Mouse (Mus musculus) myocyte (in vitro differentiated cells): Measurements from ENCODE around the gene Ltn1.

Experiments
- CEBPB ChIP-seq: IDR thresholded peaks from 2 replicates; pipeline ENCODE4 v1.6.1; 2011; ENCODE audit warnings: mild to moderate bottlenecking, moderate library complexity; ENCODE audit not compliant: poor library complexity, insufficient read depth, severe bottlenecking
- E2F4 ChIP-seq: IDR thresholded peaks from one replicate; pipeline ENCODE4 v1.6.1; 2011; ENCODE audit warnings: mild to moderate bottlenecking, control low read depth, moderate library complexity; ENCODE audit not compliant: insufficient read depth
- MYOD1 ChIP-seq, 3 experiments: IDR thresholded peaks; one replicate each; pipeline ENCODE4 v1.6.1; 2011; ENCODE audit warnings: control low read depth in 2 of 3, low read depth in 2 of 3, mild to moderate bottlenecking in 2 of 3, moderate library complexity in 1 of 3; ENCODE audit not compliant: insufficient read length in 2 of 3, control insufficient read depth in 1 of 3
- MYOG ChIP-seq, 3 experiments: IDR thresholded peaks; one replicate each; pipeline ENCODE4 v1.6.1; 2011; ENCODE audit warnings: control low read depth in 2 of 3, low read depth in 2 of 3, mild to moderate bottlenecking in 2 of 3; ENCODE audit not compliant: insufficient read length in 2 of 3, control insufficient read depth in 1 of 3, insufficient read depth in 1 of 3
- POLR2A ChIP-seq: IDR thresholded peaks from one replicate; pipeline ENCODE4 v1.6.1; 2011; ENCODE audit warnings: low read depth, mild to moderate bottlenecking, control low read depth, moderate library complexity; ENCODE audit not compliant: insufficient read length
- POLR2AphosphoS2 ChIP-seq: IDR thresholded peaks from one replicate; pipeline ENCODE4 v1.6.1; 2011; ENCODE audit warnings: low read depth, control low read depth; ENCODE audit not compliant: insufficient read length
- SRF ChIP-seq: IDR thresholded peaks from one replicate; pipeline ENCODE4 v1.6.1; 2011; ENCODE audit warnings: low read depth; ENCODE audit not compliant: control insufficient read depth, insufficient read length
- TCF12 ChIP-seq: IDR thresholded peaks from one replicate; pipeline ENCODE4 v1.6.1; 2011; ENCODE audit warnings: mild to moderate bottlenecking, control low read depth; ENCODE audit not compliant: poor library complexity, insufficient read depth, severe bottlenecking
- USF1 ChIP-seq: IDR thresholded peaks from one replicate; pipeline ENCODE4 v1.6.1; 2011; ENCODE audit warnings: low read depth, mild to moderate bottlenecking, control low read depth, moderate library complexity

GRCm38 (mm10) chr16:87440184-87440686 lies 7.8 kb upstream of the Ltn1 start, which contains the start of gene Rwdd2b:
- TF ChIP-seq POLR2A (peak; percentile 61), E2F4 (no peak), MYOG (IDR thresholded peaks at IDR 0.05; ENCODE audit: control insufficient read depth in 1 of 3, insufficient read depth in 1 of 3, insufficient read length in 2 of 3, low read depth in 2 of 3) (no peak), MYOD1 (IDR thresholded peaks at IDR 0.05; ENCODE audit: control insufficient read depth in 1 of 3, insufficient read length in 2 of 3, low read depth in 2 of 3) (no peak), POLR2AphosphoS2 (peak; percentile 70), USF1 (no peak), SRF (no peak), TCF12 (no peak), CEBPB (no peak)
